Mouse (Mus musculus): ENCODE measurements at regions not wholly inside any gene's neighbourhood (a gene's known extent, or its start where the extent isn't known, plus 50 kb on each side); places are given as distances from the start of the nearest gene placed in this dataset.

GRCm38 (mm10) chr11:23996250-23996649 is 78.6 kb downstream of the A830031A19Rik start:
- no peak for TF ChIP-seq CTCF (IDR thresholded peaks at IDR 0.05; ENCODE audit: low read depth)
- no peak for TF ChIP-seq EP300 (IDR thresholded peaks at IDR 0.05; ENCODE audit: low read depth)

Measured in liver, embryonic 14.5 days (tissue).